Comparison of ENCODE assay signal across 8 mouse cellular contexts in the genomic region with DNA sequence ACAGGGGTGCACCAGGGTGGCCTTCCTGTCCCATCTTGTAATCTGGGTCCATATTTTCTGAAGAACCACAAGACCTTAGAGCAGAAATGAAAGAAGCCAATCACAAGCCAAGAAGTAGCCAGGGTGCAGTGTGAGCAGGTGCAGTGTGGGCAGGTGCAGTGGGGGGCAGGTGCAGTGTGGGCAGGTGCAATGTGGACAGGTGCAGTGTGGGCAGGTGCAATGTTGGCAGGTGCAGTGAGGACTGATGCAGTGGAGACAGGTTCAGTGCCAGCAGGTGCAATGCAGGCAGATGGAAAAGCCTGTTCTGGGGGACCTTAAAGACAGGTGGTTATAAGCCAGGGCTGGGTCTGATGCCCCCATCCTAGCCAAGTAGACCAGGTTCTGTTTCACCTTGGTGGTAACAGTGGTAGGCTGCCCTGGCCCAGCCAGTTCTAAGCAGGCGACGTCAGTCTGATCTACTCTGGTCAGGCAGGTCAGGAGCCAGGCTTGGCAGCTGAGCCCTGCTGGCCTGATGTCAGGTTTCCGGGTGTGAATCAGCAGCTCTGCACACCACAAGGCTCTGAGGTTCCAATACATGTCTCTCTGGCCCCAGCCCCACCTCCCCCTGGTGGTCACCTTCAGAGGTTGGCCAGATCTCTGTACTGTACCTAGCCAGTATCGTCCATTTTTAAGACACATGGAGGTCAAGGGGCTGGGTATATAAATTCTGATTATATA.
DNase-seq lines count a peak whose midpoint lies in the region; ATAC-seq lines count a peak whose summit lies in the region.

No protein-coding gene starts in this region.

- peaks cover 2% of the 10 kb centered on the region for H3K27me3 ChIP-seq in megakaryocyte, embryonic 14.5 days (replicated peaks)

- ATAC-seq in erythroblast, adult 5-6 weeks (replicated peaks; ENCODE audit: low FRiP score, poor library complexity, severe bottlenecking) = 0 out of 2 replicates have a peak, but pooled peaks have one; percentile 38
- no peak for ATAC-seq in inflammation-experienced regulatory T-cells, adult 6 months

- H3K36me3 ChIP-seq in megakaryocyte, embryonic 14.5 days (replicated peaks; ENCODE audit: low read length) = peaks cover 31% of the 10 kb centered on the region

- no peaks in the 10 kb centered on the region for H3K9me3 ChIP-seq in megakaryocyte, embryonic 14.5 days

- H3K4me3 ChIP-seq in megakaryocyte, embryonic 14.5 days (replicated peaks) = peak overlapping the region; percentile 84

- H3K4me1 ChIP-seq in megakaryocyte, embryonic 14.5 days = peaks cover 75% of the 10 kb centered on the region

- DNase-seq in 3134 (ENCODE audit: extremely low read depth, insufficient read length, low spot score) = peak; percentile 77
- peak; percentile 62 for DNase-seq in NIH3T3 (ENCODE audit: low read depth)
- DNase-seq in kidney, adult 8-10 months = peak; percentile 52 to 57
- no peak for DNase-seq in right cerebral cortex, postnatal 36 days (ENCODE audit: low spot score in 2 of 2)
- DNase-seq in layer of hippocampus, postnatal 25 days (ENCODE audit: extremely low spot score in 1 of 2, low spot score in 1 of 2) = no peak

Comparison
In these comparisons a context has a peak if more than half of its experiments do, and no peak if none do; other contexts are left out.
1. DNase-seq: peak in 3134 (single experiment), NIH3T3 (single experiment) and kidney, adult 8-10 months (2 of 2); none in right cerebral cortex, postnatal 36 days (0 of 2) and layer of hippocampus, postnatal 25 days (0 of 2).